Mouse (Mus musculus): ENCODE measurements at regions not wholly inside any gene's neighbourhood (a gene's known extent, or its start where the extent isn't known, plus 50 kb on each side); places are given as distances from the start of the nearest gene placed in this dataset.

DNA sequence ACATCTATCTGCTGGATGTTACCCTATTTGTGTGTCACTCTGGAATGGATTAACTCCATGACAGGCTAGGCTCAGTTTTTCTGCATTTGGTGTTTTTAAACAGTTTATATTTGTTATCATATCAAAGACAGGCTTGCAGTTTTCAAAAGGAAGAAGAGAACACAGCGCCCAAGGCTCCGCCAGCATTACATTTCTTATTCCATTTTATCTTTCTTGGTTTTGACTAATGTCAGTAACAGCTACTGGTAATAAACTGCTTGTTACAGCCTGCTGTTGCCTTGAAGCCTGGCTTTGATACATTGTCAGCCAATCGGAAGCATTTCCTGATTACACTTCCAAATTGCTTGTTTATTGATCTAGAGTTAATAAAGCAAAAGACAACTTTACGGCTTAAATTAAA is 219.4 kb upstream of the Mdfic start:
- H3K9me3 ChIP-seq (ENCODE audit: control insufficient read depth, insufficient read depth, low read depth, low read length) = no peaks in the 10 kb centered on the region
- no peak overlapping the region for H3K27ac ChIP-seq (ENCODE audit: insufficient read depth, low read depth, low read length, poor library complexity, severe bottlenecking)
- H3K4me1 ChIP-seq (ENCODE audit: control insufficient read depth in 2 of 2, insufficient read depth in 2 of 2, low read length in 2 of 2, poor library complexity in 1 of 2) = no peaks in the 10 kb centered on the region
- DNase-seq (ENCODE audit: low read depth, low spot score) = no peak
- H3K9ac ChIP-seq (ENCODE audit: insufficient read depth, low read depth, low read length, poor library complexity, severe bottlenecking) = no peak overlapping the region
- in situ Hi-C loops (cut with MboI; ENCODE audit: low sequenced_read_pairs in 2 of 2, unreplicated experiment in 2 of 2) = no loop called here
- no peak for TF ChIP-seq ZC3H11A (IDR thresholded peaks at IDR 0.05; ENCODE audit: borderline replicate concordance, low read depth, low read length)
- no peak for TF ChIP-seq CHD2 (IDR thresholded peaks at IDR 0.05; ENCODE audit: low read depth, low read length)
- no peak for TF ChIP-seq ZNF384 (IDR thresholded peaks at IDR 0.05; ENCODE audit: low read depth, low read length)
- no peak for TF ChIP-seq MAFK (IDR thresholded peaks at IDR 0.05; ENCODE audit: insufficient read depth, low read depth, low read length)
- no peak for TF ChIP-seq HCFC1 (IDR thresholded peaks at IDR 0.05; ENCODE audit: borderline replicate concordance, insufficient read depth, low read length)
- H3K4me3 ChIP-seq (ENCODE audit: insufficient read depth in 1 of 2, low read depth in 1 of 2, low read length in 2 of 2, poor library complexity in 1 of 2, severe bottlenecking in 1 of 2) = no peak overlapping the region
- H3K36me3 ChIP-seq (ENCODE audit: control insufficient read depth, insufficient read depth, low read length, poor library complexity, severe bottlenecking) = no peaks in the 10 kb centered on the region

DNA sequence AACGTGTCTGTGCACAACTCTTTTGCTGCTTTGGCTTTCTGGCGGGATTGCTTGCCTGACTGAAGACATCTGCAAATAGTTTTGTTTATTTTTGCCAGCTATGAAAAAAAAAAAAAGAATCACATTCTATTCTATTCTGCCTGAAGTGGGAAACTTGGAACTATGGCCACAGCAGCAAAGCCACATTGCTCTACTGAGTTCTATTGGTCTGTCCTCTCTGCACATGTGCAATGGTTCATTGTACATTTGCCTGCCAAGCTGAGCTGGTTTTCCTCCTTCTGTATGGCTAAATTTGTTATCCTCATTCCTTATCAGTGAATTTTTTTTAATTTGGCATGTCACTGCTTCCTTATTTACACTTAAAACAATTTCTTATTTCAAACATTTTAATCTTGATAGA is 211.1 kb upstream of the Mdfic start:
- Histone ChIP-seq H3K36me3 (ENCODE audit: control insufficient read depth, insufficient read depth, low read length, poor library complexity, severe bottlenecking) (no peaks in the 10 kb centered on the region), H3K27ac (ENCODE audit: insufficient read depth, low read depth, low read length, poor library complexity, severe bottlenecking) (no peak overlapping the region), H3K9ac (ENCODE audit: insufficient read depth, low read depth, low read length, poor library complexity, severe bottlenecking) (no peak overlapping the region), H3K9me3 (ENCODE audit: control insufficient read depth, insufficient read depth, low read depth, low read length) (no peaks in the 10 kb centered on the region), H3K4me1 (ENCODE audit: control insufficient read depth in 2 of 2, insufficient read depth in 2 of 2, low read length in 2 of 2, poor library complexity in 1 of 2) (no peaks in the 10 kb centered on the region), H3K4me3 (ENCODE audit: insufficient read depth in 1 of 2, low read depth in 1 of 2, low read length in 2 of 2, poor library complexity in 1 of 2, severe bottlenecking in 1 of 2) (no peak overlapping the region)
- in situ Hi-C loops (cut with MboI; ENCODE audit: low sequenced_read_pairs in 2 of 2, unreplicated experiment in 2 of 2) = no loop called here
- TF ChIP-seq ZC3H11A (IDR thresholded peaks at IDR 0.05; ENCODE audit: borderline replicate concordance, low read depth, low read length) = no peak
- no peak for TF ChIP-seq CHD2 (IDR thresholded peaks at IDR 0.05; ENCODE audit: low read depth, low read length)
- TF ChIP-seq HCFC1 (IDR thresholded peaks at IDR 0.05; ENCODE audit: borderline replicate concordance, insufficient read depth, low read length) = no peak
- TF ChIP-seq ZNF384 (IDR thresholded peaks at IDR 0.05; ENCODE audit: low read depth, low read length) = no peak
- no peak for TF ChIP-seq MAFK (IDR thresholded peaks at IDR 0.05; ENCODE audit: insufficient read depth, low read depth, low read length)
- DNase-seq (ENCODE audit: low read depth, low spot score) = no peak

DNA sequence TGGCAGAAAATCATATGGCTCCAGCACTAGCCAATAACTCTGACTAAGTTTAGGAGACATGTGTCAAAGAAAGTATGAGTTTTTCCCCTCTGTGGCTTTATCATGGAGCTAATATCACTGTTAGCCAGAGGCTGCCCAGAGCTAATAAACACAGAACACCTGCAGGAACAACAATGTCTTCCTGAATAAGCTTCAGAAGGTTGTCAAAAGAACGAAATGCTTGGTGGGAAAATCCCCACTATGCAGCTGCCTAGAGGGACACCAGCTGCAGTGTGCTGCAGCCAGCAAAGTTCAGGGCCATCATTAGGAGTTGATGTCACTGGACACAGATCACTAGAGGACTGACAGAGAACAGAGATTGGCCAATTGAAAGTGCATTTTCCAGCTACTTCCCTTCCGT is 183.2 kb upstream of the Mdfic start:
- no peak for DNase-seq (ENCODE audit: low read depth, low spot score)
- Histone ChIP-seq H3K36me3 (ENCODE audit: control insufficient read depth, insufficient read depth, low read length, poor library complexity, severe bottlenecking) (no peaks in the 10 kb centered on the region), H3K4me1 (ENCODE audit: control insufficient read depth in 2 of 2, insufficient read depth in 2 of 2, low read length in 2 of 2, poor library complexity in 1 of 2) (no peaks in the 10 kb centered on the region), H3K4me3 (ENCODE audit: insufficient read depth in 1 of 2, low read depth in 1 of 2, low read length in 2 of 2, poor library complexity in 1 of 2, severe bottlenecking in 1 of 2) (no peak overlapping the region), H3K27ac (ENCODE audit: insufficient read depth, low read depth, low read length, poor library complexity, severe bottlenecking) (no peak overlapping the region), H3K9ac (ENCODE audit: insufficient read depth, low read depth, low read length, poor library complexity, severe bottlenecking) (no peak overlapping the region), H3K9me3 (ENCODE audit: control insufficient read depth, insufficient read depth, low read depth, low read length) (no peaks in the 10 kb centered on the region)
- TF ChIP-seq ZNF384 (IDR thresholded peaks at IDR 0.05; ENCODE audit: low read depth, low read length) = no peak
- no peak for TF ChIP-seq CHD2 (IDR thresholded peaks at IDR 0.05; ENCODE audit: low read depth, low read length)
- no peak for TF ChIP-seq MAFK (IDR thresholded peaks at IDR 0.05; ENCODE audit: insufficient read depth, low read depth, low read length)
- TF ChIP-seq ZC3H11A (IDR thresholded peaks at IDR 0.05; ENCODE audit: borderline replicate concordance, low read depth, low read length) = no peak
- no peak for TF ChIP-seq HCFC1 (IDR thresholded peaks at IDR 0.05; ENCODE audit: borderline replicate concordance, insufficient read depth, low read length)
- in situ Hi-C loops (cut with MboI; ENCODE audit: low sequenced_read_pairs in 2 of 2, unreplicated experiment in 2 of 2) = no loop called here

DNA sequence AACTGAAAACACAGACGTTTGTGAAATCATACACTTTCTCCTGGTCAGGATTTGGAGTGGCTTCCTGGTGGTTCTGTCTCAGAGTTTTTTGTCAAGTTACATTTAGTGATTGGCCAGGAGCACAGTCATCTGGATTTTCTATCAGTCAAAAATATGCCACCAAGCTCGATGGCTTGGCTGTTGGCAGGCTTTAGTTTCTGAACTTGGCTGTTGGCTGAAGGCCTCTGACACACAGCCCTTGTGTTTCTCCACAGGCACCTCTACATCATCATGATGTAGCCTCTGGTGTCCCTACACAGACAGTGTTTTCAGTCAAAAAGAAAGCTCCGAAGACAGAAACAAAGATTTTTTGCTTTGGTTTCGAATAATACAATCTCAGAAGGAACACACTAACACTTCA is 178.5 kb upstream of the Mdfic start:
- no peak for DNase-seq (ENCODE audit: low read depth, low spot score)
- in situ Hi-C loops (cut with MboI; ENCODE audit: low sequenced_read_pairs in 2 of 2, unreplicated experiment in 2 of 2) = no loop called here
- Histone ChIP-seq H3K36me3 (ENCODE audit: control insufficient read depth, insufficient read depth, low read length, poor library complexity, severe bottlenecking) (no peaks in the 10 kb centered on the region), H3K9ac (ENCODE audit: insufficient read depth, low read depth, low read length, poor library complexity, severe bottlenecking) (no peak overlapping the region), H3K27ac (ENCODE audit: insufficient read depth, low read depth, low read length, poor library complexity, severe bottlenecking) (no peak overlapping the region), H3K4me1 (ENCODE audit: control insufficient read depth in 2 of 2, insufficient read depth in 2 of 2, low read length in 2 of 2, poor library complexity in 1 of 2) (no peaks in the 10 kb centered on the region), H3K4me3 (ENCODE audit: insufficient read depth in 1 of 2, low read depth in 1 of 2, low read length in 2 of 2, poor library complexity in 1 of 2, severe bottlenecking in 1 of 2) (no peak overlapping the region), H3K9me3 (ENCODE audit: control insufficient read depth, insufficient read depth, low read depth, low read length) (no peaks in the 10 kb centered on the region)
- TF ChIP-seq ZNF384 (IDR thresholded peaks at IDR 0.05; ENCODE audit: low read depth, low read length) = no peak
- TF ChIP-seq ZC3H11A (IDR thresholded peaks at IDR 0.05; ENCODE audit: borderline replicate concordance, low read depth, low read length) = no peak
- no peak for TF ChIP-seq MAFK (IDR thresholded peaks at IDR 0.05; ENCODE audit: insufficient read depth, low read depth, low read length)

DNA sequence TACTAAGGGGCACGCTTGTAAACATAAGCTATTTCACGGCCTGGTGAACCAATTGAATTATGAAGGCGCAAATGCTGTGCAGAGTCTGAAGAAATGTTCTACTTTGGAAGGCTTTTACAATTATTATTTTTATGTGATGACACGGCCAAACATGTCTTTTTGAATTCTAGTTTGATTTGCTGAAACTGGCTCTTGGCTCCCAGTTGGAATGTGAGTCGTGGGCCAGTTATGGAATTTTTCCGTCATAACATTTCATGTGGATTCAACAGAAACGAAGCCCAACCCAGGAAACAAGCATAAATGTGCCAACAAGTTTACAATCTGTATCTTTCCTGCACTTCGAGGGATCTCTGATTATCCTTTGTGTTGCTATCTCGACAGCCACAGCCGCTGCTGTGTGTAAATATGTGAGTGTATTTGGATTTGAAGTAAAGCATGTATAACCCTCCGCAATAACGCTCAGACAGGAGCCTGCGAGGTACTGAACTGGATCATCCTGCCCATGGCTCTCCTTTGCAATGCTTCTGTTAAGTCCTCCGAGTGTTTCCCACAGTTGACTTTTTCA is 176.9 kb upstream of the Mdfic start:
- in situ Hi-C loops (cut with MboI; ENCODE audit: low sequenced_read_pairs in 2 of 2, unreplicated experiment in 2 of 2) = no loop called here
- DNase-seq (ENCODE audit: low read depth, low spot score) = no peak
- Histone ChIP-seq H3K27ac (ENCODE audit: insufficient read depth, low read depth, low read length, poor library complexity, severe bottlenecking) (no peak overlapping the region), H3K9ac (ENCODE audit: insufficient read depth, low read depth, low read length, poor library complexity, severe bottlenecking) (no peak overlapping the region), H3K36me3 (ENCODE audit: control insufficient read depth, insufficient read depth, low read length, poor library complexity, severe bottlenecking) (no peaks in the 10 kb centered on the region), H3K4me1 (ENCODE audit: control insufficient read depth in 2 of 2, insufficient read depth in 2 of 2, low read length in 2 of 2, poor library complexity in 1 of 2) (no peaks in the 10 kb centered on the region), H3K4me3 (ENCODE audit: insufficient read depth in 1 of 2, low read depth in 1 of 2, low read length in 2 of 2, poor library complexity in 1 of 2, severe bottlenecking in 1 of 2) (no peak overlapping the region), H3K9me3 (ENCODE audit: control insufficient read depth, insufficient read depth, low read depth, low read length) (no peaks in the 10 kb centered on the region)
- TF ChIP-seq ZC3H11A (IDR thresholded peaks at IDR 0.05; ENCODE audit: borderline replicate concordance, low read depth, low read length) (no peak), ZNF384 (IDR thresholded peaks at IDR 0.05; ENCODE audit: low read depth, low read length) (no peak), HCFC1 (IDR thresholded peaks at IDR 0.05; ENCODE audit: borderline replicate concordance, insufficient read depth, low read length) (no peak), CHD2 (IDR thresholded peaks at IDR 0.05; ENCODE audit: low read depth, low read length) (no peak), MAFK (IDR thresholded peaks at IDR 0.05; ENCODE audit: insufficient read depth, low read depth, low read length) (no peak)
